Mouse (Mus musculus) thymus, adult 2 months (tissue): ENCODE measurements at regions not wholly inside any gene's neighbourhood (a gene's known extent, or its start where the extent isn't known, plus 50 kb on each side); places are given as distances from the start of the nearest gene placed in this dataset.

Source experiments
- CTCF ChIP-seq: fragments of 200-500 bp; IDR thresholded peaks from 2 replicates; pipeline ENCODE4 v1.5.1; 2012; ENCODE audit warnings: mild to moderate bottlenecking, control low read depth, low read length, moderate library complexity, borderline replicate concordance; ENCODE audit not compliant: control insufficient read depth, poor library complexity, insufficient read depth; ENCODE audit errors: extremely low read depth
- POLR2A ChIP-seq: fragments of 200-500 bp; IDR thresholded peaks from 2 replicates; pipeline ENCODE4 v1.6.1; 2012; ENCODE audit warnings: mild to moderate bottlenecking, low read length, control low read depth, moderate library complexity; ENCODE audit not compliant: control insufficient read depth, poor library complexity, insufficient read depth; ENCODE audit errors: extremely low read depth

DNA sequence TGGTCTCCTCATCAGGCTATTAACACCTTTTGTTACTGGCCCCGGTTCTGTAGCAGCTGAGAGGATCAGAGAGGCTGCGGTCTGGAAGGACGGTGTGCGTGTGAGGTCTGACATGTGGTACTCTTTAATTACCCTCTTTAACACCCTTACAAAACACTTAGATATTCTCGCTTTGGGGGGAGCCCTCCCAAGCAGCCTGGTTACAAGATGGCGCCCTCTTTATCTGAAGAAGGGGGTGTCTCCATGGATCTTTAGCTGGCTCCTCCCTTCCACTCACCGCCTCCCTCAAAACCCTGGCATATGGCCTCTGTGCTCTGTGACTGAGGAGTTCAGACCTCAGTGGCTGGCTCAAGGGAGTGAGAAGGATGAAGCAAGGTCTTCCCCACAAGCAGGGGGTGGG is 65.2 kb upstream of the Irx3 start:
- TF ChIP-seq CTCF (no peak), POLR2A (no peak)
